Mouse (Mus musculus): ENCODE measurements around the gene Use1.

The Use1 gene

GRCm38 (mm10) chr8:71402446-71402964, 35.9 kb downstream of the Use1 start:
- no peak for DNase-seq (ENCODE audit: low spot score in 2 of 2)

GRCm38 (mm10) chr8:71403107-71403885, 36.6 kb downstream of the Use1 start:
- no peak for DNase-seq (ENCODE audit: low spot score in 2 of 2)

- DNase-seq (ENCODE audit: low spot score in 2 of 2): no peak
Observed at GRCm38 (mm10) chr8:71404011-71404410, 37.4 kb downstream of the Use1 start.

- no peak for DNase-seq (ENCODE audit: low spot score in 2 of 2)
Observed at GRCm38 (mm10) chr8:71404951-71405351, 38.3 kb downstream of the Use1 start.

GRCm38 (mm10) chr8:71405401-71406098, 38.9 kb downstream of the Use1 start, which contains the start of gene Ankle1:
Ankle1 (plus strand) TSS chr8:71406010.
- peak; percentile 92 to 94 for DNase-seq (ENCODE audit: low spot score in 2 of 2)

GRCm38 (mm10) chr8:71406099-71407015, 39.7 kb downstream of the Use1 start:
- DNase-seq (ENCODE audit: low spot score in 2 of 2): no peak

GRCm38 (mm10) chr8:71407441-71407840, 40.8 kb downstream of the Use1 start:
- no peak for DNase-seq (ENCODE audit: low spot score in 2 of 2)

GRCm38 (mm10) chr8:71408231-71408630, 41.6 kb downstream of the Use1 start:
- no peak for DNase-seq (ENCODE audit: low spot score in 2 of 2)

GRCm38 (mm10) chr8:71411535-71412273, 45.1 kb downstream of the Use1 start:
- DNase-seq (ENCODE audit: low spot score in 2 of 2): no peak

Measured in right cerebral cortex, adult 2 months (tissue).